Mouse (Mus musculus) limb, embryonic 11.5 days (tissue): ENCODE measurements around the gene Ctsh. TPM values are rescaled to one million over a fixed set of nuclear protein-coding genes. Genes with fewer than 3 reads are reported as not detected.

Experiments used
- ATAC-seq: fragments of 200-750 bp; cut with Nextera tagmentation; 2 replicates; pipeline ENCODE4 v1.8.0; 2017; ENCODE audit warnings: low read depth; ENCODE audit not compliant: insufficient number of reproducible peaks, low FRiP score, low TSS enrichment
- DNase-seq: peaks from one replicate; pipeline ENCODE4 v3.0.0-alpha.2; 2015; ENCODE audit warnings: low spot score
- H3K27ac ChIP-seq: fragments of 300-500 bp; sonication (generic); replicated peaks from 2 replicates; pipeline ENCODE4 v1.5.1; 2014; ENCODE audit warnings: low read depth, mild to moderate bottlenecking, low read length
- H3K27me3 ChIP-seq: fragments of 300-500 bp; sonication (generic); 2 replicates; pipeline ENCODE4 v1.6.1; 2014; ENCODE audit warnings: mild to moderate bottlenecking, low read length, mixed read lengths; ENCODE audit not compliant: control insufficient read depth, insufficient read depth
- H3K36me3 ChIP-seq: fragments of 300-500 bp; sonication (generic); 2 replicates; pipeline ENCODE4 v1.6.1; 2014; ENCODE audit warnings: mild to moderate bottlenecking, low read length, moderate library complexity, mixed read lengths; ENCODE audit not compliant: control insufficient read depth, insufficient read depth
- H3K4me1 ChIP-seq: fragments of 300-500 bp; sonication (generic); 2 replicates; pipeline ENCODE4 v1.6.1; 2014; ENCODE audit warnings: low read length, mixed read lengths; ENCODE audit not compliant: control insufficient read depth, insufficient read depth
- H3K4me2 ChIP-seq: fragments of 300-500 bp; sonication (generic); 2 replicates; pipeline ENCODE4 v1.6.1; 2014; ENCODE audit warnings: low read depth, mild to moderate bottlenecking, moderate library complexity; ENCODE audit not compliant: severe bottlenecking
- H3K4me3 ChIP-seq: fragments of 300-500 bp; sonication (generic); 2 replicates; pipeline ENCODE4 v1.5.1; 2014; ENCODE audit warnings: low read depth, low read length
- H3K9ac ChIP-seq: fragments of 300-500 bp; sonication (generic); 2 replicates; pipeline ENCODE4 v1.6.1; 2014; ENCODE audit warnings: mild to moderate bottlenecking, low read length
- H3K9me3 ChIP-seq: fragments of 300-500 bp; sonication (generic); 2 replicates; pipeline ENCODE4 v1.6.1; 2016; ENCODE audit warnings: low read length; ENCODE audit not compliant: control insufficient read depth
- WGBS: fragments of 180-500 bp; shearing (Covaris S2); extraction: QIAGEN DNeasy Blood & Tissue Kit; methylation state at CpG from one replicate; pipeline ENCODE4 v1.1.7; 2014; 5-methylcytosine and 5-hydroxymethylcytosine counted together
- polyA plus RNA-seq: library from polyadenylated mRNA; unstranded; fragments of >200 nt; fragmentation: Nextera tagmentation; extraction: Ambion mirVana; gene quantifications from 2 replicates; pipeline ENCODE4 v1.2.1, GENCODE M21; 2014

Gene Ctsh
- polyA plus RNA-seq, 1 experiment from 2014 or later = 12.2 TPM

- no peak overlapping the region for H3K4me3 ChIP-seq
- H3K4me2 ChIP-seq = no peak overlapping the region
- H3K4me1 ChIP-seq = no peaks in the 10 kb centered on the region
- ATAC-seq (no peak), DNase-seq (no peak)
- H3K9ac ChIP-seq = no peak overlapping the region
- no peaks in the 10 kb centered on the region for H3K9me3 ChIP-seq
- H3K27ac ChIP-seq = no peak overlapping the region
- peaks cover 2% of the 10 kb centered on the region; the same call in 1 of the 2 replicates for H3K36me3 ChIP-seq
- H3K27me3 ChIP-seq = no peaks in the 10 kb centered on the region
- 93% methylated on average over 1 of the region's 1 CpGs for WGBS
Observed at GRCm38 (mm10) chr9:90106915-90107314, 53.0 kb downstream of the Ctsh start.

- H3K4me2 ChIP-seq = no peak overlapping the region
- H3K9ac ChIP-seq = no peak overlapping the region
- H3K9me3 ChIP-seq = no peaks in the 10 kb centered on the region
- H3K4me3 ChIP-seq = no peak overlapping the region
- DNase-seq = no peak
- peaks cover 2% of the 10 kb centered on the region; the same call in 1 of the 2 replicates for H3K36me3 ChIP-seq
- H3K4me1 ChIP-seq = no peaks in the 10 kb centered on the region
- no peak for ATAC-seq
- H3K27me3 ChIP-seq = no peaks in the 10 kb centered on the region
- H3K27ac ChIP-seq = no peak overlapping the region
Observed at GRCm38 (mm10) chr9:90108272-90108671, 54.3 kb downstream of the Ctsh start.

DNA sequence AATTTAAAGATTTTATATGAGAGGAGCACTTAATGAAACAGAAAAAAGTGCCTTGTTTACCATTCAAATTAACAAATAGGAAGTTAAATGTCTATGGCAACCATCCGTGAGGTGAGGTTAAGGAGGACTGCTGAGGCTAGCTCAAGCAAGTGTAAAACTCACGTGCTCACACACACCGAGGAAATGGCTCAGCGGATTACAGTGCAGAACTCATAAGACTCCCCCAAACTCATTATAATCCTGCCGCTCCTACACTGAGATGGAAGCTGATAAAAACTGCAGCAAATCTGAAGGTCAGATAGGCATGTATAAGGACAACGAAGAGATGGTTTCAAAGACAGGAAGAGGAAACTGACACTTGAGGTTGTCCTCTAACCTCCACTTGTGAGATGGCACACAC is 55.4 kb downstream of the Ctsh start:
- no peak for ATAC-seq
- WGBS = 91% methylated on average over 6 of the region's 6 CpGs

GRCm38 (mm10) chr9:90113151-90113550 is 59.2 kb downstream of the Ctsh start:
- H3K9ac ChIP-seq = peak overlapping the region; percentile 99
- ATAC-seq = no peak
- whole genome bisulfite sequencing = 2% methylated on average over 13 of the region's 13 CpGs

More for the DNA sequence above, 55.4 kb downstream of the Ctsh start:
- Histone ChIP-seq H3K27ac (no peak overlapping the region), H3K9me3 (no peaks in the 10 kb centered on the region), H3K4me3 (no peak overlapping the region), H3K4me1 (no peaks in the 10 kb centered on the region), H3K9ac (no peak overlapping the region), H3K36me3 (peaks cover 2% of the 10 kb centered on the region; the same call in 1 of the 2 replicates), H3K27me3 (no peaks in the 10 kb centered on the region), H3K4me2 (no peak overlapping the region)
- no peak for DNase-seq

GRCm38 (mm10) chr9:90113651-90114566 is 60.0 kb downstream of the Ctsh start:
- no peaks in the 10 kb centered on the region; the same call in 1 of the 2 replicates for H3K36me3 ChIP-seq
- H3K4me1 ChIP-seq = no peaks in the 10 kb centered on the region
- peak overlapping the region; percentile 82 for H3K4me3 ChIP-seq
- no peaks in the 10 kb centered on the region for H3K9me3 ChIP-seq
- H3K4me2 ChIP-seq = peak overlapping the region; percentile 71
- ATAC-seq (peak; percentile 63), DNase-seq (peak; percentile 90)
- under 1% methylated on average over 78 of the region's 82 CpGs for WGBS
- peak overlapping the region; percentile 95 for H3K27ac ChIP-seq
- no peaks in the 10 kb centered on the region for H3K27me3 ChIP-seq
- peak overlapping the region; percentile 99 for H3K9ac ChIP-seq

More at GRCm38 (mm10) chr9:90113151-90113550, 59.2 kb downstream of the Ctsh start:
- Histone ChIP-seq H3K4me3 (peak overlapping the region; percentile 82), H3K27ac (no peak overlapping the region), H3K27me3 (no peaks in the 10 kb centered on the region), H3K36me3 (peaks cover 2% of the 10 kb centered on the region; the same call in 1 of the 2 replicates), H3K4me2 (peak overlapping the region; percentile 71), H3K4me1 (no peaks in the 10 kb centered on the region), H3K9me3 (no peaks in the 10 kb centered on the region)
- no peak for DNase-seq

- H3K36me3 ChIP-seq = no peaks in the 10 kb centered on the region
- no peaks in the 10 kb centered on the region for H3K9me3 ChIP-seq
- peak within 1 kb of the TSS; percentile 82 for H3K4me3 ChIP-seq
- no peaks in the 10 kb centered on the region for H3K27me3 ChIP-seq
- H3K27ac ChIP-seq = peak within 1 kb of the TSS; percentile 95
- ATAC-seq (peak; percentile 98), DNase-seq (peak; percentile 97)
- no peaks in the 10 kb centered on the region for H3K4me1 ChIP-seq
- WGBS = 2% methylated on average over 39 of the region's 40 CpGs
- H3K4me2 ChIP-seq = peak within 1 kb of the TSS; percentile 71
- peak within 1 kb of the TSS; percentile 99 for H3K9ac ChIP-seq
Observed at GRCm38 (mm10) chr9:90114567-90115307, 60.8 kb downstream of the Ctsh start, which contains the start of gene Morf4l1. Gene Morf4l1, minus strand, starts transcription at chr9:90114774.

DNA sequence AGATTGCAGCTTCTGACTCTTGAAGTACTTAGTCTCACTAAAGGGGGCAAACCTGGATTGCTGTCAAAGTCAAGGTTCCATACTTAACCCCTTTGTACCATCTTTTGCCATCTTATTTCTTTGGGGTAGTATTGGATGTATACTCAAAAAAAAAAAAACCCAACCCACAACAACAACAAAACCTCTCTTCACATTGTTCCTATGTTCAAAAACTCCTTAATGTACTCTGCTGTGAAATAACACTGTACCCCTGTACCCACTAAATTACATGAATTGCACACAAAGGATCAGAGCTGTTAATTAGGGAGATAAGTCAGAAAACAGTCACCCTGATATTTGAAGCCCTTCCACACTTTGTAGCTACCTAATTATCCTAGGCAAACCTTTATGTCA is 61.4 kb downstream of the Ctsh start:
- H3K27ac ChIP-seq = no peak overlapping the region
- ATAC-seq (no peak), DNase-seq (no peak)
- no peaks in the 10 kb centered on the region for H3K9me3 ChIP-seq
- H3K4me3 ChIP-seq = peak overlapping the region; percentile 82
- no peaks in the 10 kb centered on the region for H3K36me3 ChIP-seq
- no peaks in the 10 kb centered on the region for H3K27me3 ChIP-seq
- H3K9ac ChIP-seq = no peak overlapping the region; the same call in 1 of the 2 replicates
- peak overlapping the region; percentile 65; the same call in 1 of the 2 replicates for H3K4me2 ChIP-seq
- H3K4me1 ChIP-seq = no peaks in the 10 kb centered on the region

GRCm38 (mm10) chr9:90117234-90117633 is 63.3 kb downstream of the Ctsh start:
- Histone ChIP-seq H3K9me3 (no peaks in the 10 kb centered on the region), H3K4me1 (no peaks in the 10 kb centered on the region), H3K36me3 (no peaks in the 10 kb centered on the region), H3K27ac (no peak overlapping the region), H3K9ac (no peak overlapping the region), H3K4me3 (no peak overlapping the region), H3K4me2 (no peak overlapping the region), H3K27me3 (no peaks in the 10 kb centered on the region)
- no peak for DNase-seq
- ATAC-seq = no peak
